Mouse (Mus musculus) embryonic facial prominence, embryonic 12.5 days (tissue): ENCODE results near the gene Aldh1a1. TPM values are rescaled to one million over a fixed set of nuclear protein-coding genes. Genes with fewer than 3 reads are reported as not detected.

Experiments
- ATAC-seq: fragments of 200-750 bp; cut with Nextera tagmentation; 2 replicates; pipeline ENCODE4 v1.8.0; 2017; ENCODE audit not compliant: insufficient number of reproducible peaks, insufficient read depth, low FRiP score, low TSS enrichment
- H3K27ac ChIP-seq: fragments of 300-500 bp; sonication (generic); 2 replicates; pipeline ENCODE4 v1.5.1; 2016; ENCODE audit warnings: mild to moderate bottlenecking
- H3K27me3 ChIP-seq: fragments of 300-500 bp; sonication (generic); 2 replicates; pipeline ENCODE4 v1.6.1; 2016; ENCODE audit warnings: mild to moderate bottlenecking, moderate library complexity
- H3K36me3 ChIP-seq: fragments of 300-500 bp; sonication (generic); 2 replicates; pipeline ENCODE4 v1.6.1; 2016; ENCODE audit warnings: mild to moderate bottlenecking
- H3K4me1 ChIP-seq: fragments of 300-500 bp; sonication (generic); 2 replicates; pipeline ENCODE4 v1.6.1; 2016
- H3K4me2 ChIP-seq: fragments of 300-500 bp; sonication (generic); replicated peaks from 2 replicates; pipeline ENCODE4 v1.6.1; 2016; ENCODE audit warnings: mild to moderate bottlenecking, moderate library complexity
- H3K4me3 ChIP-seq: fragments of 300-500 bp; sonication (generic); 2 replicates; pipeline ENCODE4 v1.5.1; 2016; ENCODE audit warnings: mild to moderate bottlenecking
- H3K9ac ChIP-seq: fragments of 300-500 bp; sonication (generic); 2 replicates; pipeline ENCODE4 v1.6.1; 2016; ENCODE audit warnings: mild to moderate bottlenecking, moderate library complexity
- H3K9me3 ChIP-seq: fragments of 300-500 bp; sonication (generic); 2 replicates; pipeline ENCODE4 v1.6.1; 2016; ENCODE audit warnings: mild to moderate bottlenecking, moderate library complexity
- WGBS: fragments of 180-500 bp; shearing (Covaris S2); methylation state at CpG from one replicate; pipeline ENCODE4 v1.1.7; 2016; 5-methylcytosine and 5-hydroxymethylcytosine counted together
- polyA plus RNA-seq: library from polyadenylated mRNA; unstranded; fragments of >200 nt; fragmentation: Nextera tagmentation; extraction: Ambion mirVana; gene quantifications from 2 replicates; pipeline ENCODE4 v1.2.1, GENCODE M21; 2016

The Aldh1a1 gene
- polyA plus RNA-seq, 1 experiment from 2014 or later: 30.5 TPM

- H3K9me3 ChIP-seq: no peaks in the 10 kb centered on the region
- H3K36me3 ChIP-seq: no peaks in the 10 kb centered on the region
- no peak overlapping the region for H3K4me3 ChIP-seq
- no peak overlapping the region for H3K4me2 ChIP-seq
- H3K27ac ChIP-seq: no peak overlapping the region
- no peak overlapping the region for H3K9ac ChIP-seq
- ATAC-seq: no peak
- H3K27me3 ChIP-seq: no peaks in the 10 kb centered on the region
- no peaks in the 10 kb centered on the region for H3K4me1 ChIP-seq
- 78% methylated on average over 4 of the region's 4 CpGs for WGBS
Observed at GRCm38 (mm10) chr19:20557211-20557610, 64.7 kb downstream of the Aldh1a1 start.

DNA sequence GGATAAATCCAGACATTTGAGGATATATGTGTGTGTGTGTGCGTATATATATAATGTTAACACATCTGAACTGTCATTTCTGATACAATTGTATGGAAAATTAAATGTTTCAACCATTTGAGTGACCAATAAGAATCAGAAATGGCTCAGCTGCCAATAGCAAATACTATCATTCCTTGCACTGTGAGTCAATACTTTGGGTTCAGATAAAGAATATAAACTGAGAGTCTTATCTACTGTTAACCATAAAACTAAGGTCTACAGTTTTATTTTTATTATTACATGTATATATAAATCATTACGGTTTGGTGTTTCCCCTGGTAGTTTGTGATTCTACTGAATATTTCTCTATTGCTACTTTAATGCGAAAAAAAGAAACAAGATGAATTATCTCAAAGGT is 65.6 kb downstream of the Aldh1a1 start:
- Histone ChIP-seq H3K9ac (no peak overlapping the region), H3K9me3 (no peaks in the 10 kb centered on the region), H3K4me1 (no peaks in the 10 kb centered on the region), H3K27ac (no peak overlapping the region), H3K36me3 (no peaks in the 10 kb centered on the region), H3K4me2 (no peak overlapping the region), H3K4me3 (no peak overlapping the region), H3K27me3 (no peaks in the 10 kb centered on the region)
- 91% methylated on average over 3 of the region's 3 CpGs for WGBS
- no peak for ATAC-seq

GRCm38 (mm10) chr19:20558544-20558943 is 66.0 kb downstream of the Aldh1a1 start:
- Histone ChIP-seq H3K9me3 (no peaks in the 10 kb centered on the region), H3K27ac (no peak overlapping the region), H3K4me1 (no peaks in the 10 kb centered on the region), H3K36me3 (no peaks in the 10 kb centered on the region), H3K9ac (no peak overlapping the region), H3K27me3 (no peaks in the 10 kb centered on the region), H3K4me3 (no peak overlapping the region), H3K4me2 (no peak overlapping the region)
- no peak for ATAC-seq

DNA sequence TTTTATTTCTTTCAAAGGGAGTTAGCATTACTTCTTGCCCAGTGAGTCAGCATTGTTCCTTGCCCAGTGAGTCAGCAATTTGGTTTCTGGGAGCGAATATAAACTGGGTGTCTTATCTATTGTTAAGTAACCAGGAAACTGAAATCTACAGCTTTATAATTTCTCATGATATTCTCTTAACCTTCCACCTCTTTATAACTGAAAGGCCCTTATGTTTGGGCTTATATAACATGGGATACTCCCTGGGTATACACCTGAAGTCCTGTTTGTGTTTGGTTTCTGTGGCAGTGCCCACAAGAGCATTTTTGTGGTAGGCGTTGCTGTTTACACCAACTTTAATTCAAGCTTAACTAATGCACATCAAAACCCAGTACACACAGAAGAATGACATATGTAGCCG is 66.4 kb downstream of the Aldh1a1 start:
- Histone ChIP-seq H3K4me1 (no peaks in the 10 kb centered on the region), H3K4me2 (no peak overlapping the region), H3K9ac (no peak overlapping the region), H3K27ac (no peak overlapping the region), H3K9me3 (no peaks in the 10 kb centered on the region), H3K36me3 (no peaks in the 10 kb centered on the region), H3K4me3 (no peak overlapping the region), H3K27me3 (no peaks in the 10 kb centered on the region)
- WGBS: 83% methylated on average over 3 of the region's 3 CpGs
- no peak for ATAC-seq

GRCm38 (mm10) chr19:20559952-20560351 is 67.4 kb downstream of the Aldh1a1 start:
- Histone ChIP-seq H3K4me1 (no peaks in the 10 kb centered on the region), H3K4me2 (no peak overlapping the region), H3K36me3 (no peaks in the 10 kb centered on the region), H3K4me3 (no peak overlapping the region), H3K9me3 (no peaks in the 10 kb centered on the region), H3K9ac (no peak overlapping the region), H3K27ac (no peak overlapping the region), H3K27me3 (no peaks in the 10 kb centered on the region)
- WGBS: 91% methylated on average over 2 of the region's 2 CpGs
- ATAC-seq: no peak

- H3K9ac ChIP-seq: no peak overlapping the region
- no peak overlapping the region for H3K4me3 ChIP-seq
- ATAC-seq: no peak
Observed at GRCm38 (mm10) chr19:20562396-20562795, 69.9 kb downstream of the Aldh1a1 start.

DNA sequence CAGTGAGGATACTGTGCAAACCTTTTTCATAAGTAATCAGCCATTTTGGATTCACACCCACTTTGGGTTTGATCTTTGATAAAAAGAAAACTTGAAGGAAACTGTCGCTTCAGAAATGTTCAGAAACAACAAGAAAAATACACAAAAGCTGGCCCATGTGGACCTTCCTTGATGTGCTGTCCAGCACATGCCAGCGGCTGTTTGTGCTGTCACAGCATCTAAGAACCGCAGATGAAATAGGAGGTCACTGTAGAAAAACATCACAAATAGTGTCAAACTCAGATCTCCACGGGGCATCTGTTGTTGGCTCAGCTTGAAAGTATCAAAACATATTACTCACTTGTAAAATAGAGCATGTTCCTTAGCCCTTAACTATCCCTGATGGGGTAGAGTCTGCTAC is 73.8 kb downstream of the Aldh1a1 start:
- no peak for ATAC-seq
- H3K27ac ChIP-seq: no peak overlapping the region
- no peaks in the 10 kb centered on the region for H3K9me3 ChIP-seq
- H3K4me3 ChIP-seq: no peak overlapping the region
- H3K27me3 ChIP-seq: no peaks in the 10 kb centered on the region
- no peak overlapping the region for H3K9ac ChIP-seq
- no peak overlapping the region for H3K4me2 ChIP-seq
- H3K36me3 ChIP-seq: no peaks in the 10 kb centered on the region
- 79% methylated on average over 4 of the region's 4 CpGs for WGBS
- H3K4me1 ChIP-seq: no peaks in the 10 kb centered on the region

More at GRCm38 (mm10) chr19:20562396-20562795, 69.9 kb downstream of the Aldh1a1 start:
- Histone ChIP-seq H3K4me2 (no peak overlapping the region), H3K27ac (no peak overlapping the region), H3K9me3 (no peaks in the 10 kb centered on the region), H3K27me3 (no peaks in the 10 kb centered on the region), H3K4me1 (no peaks in the 10 kb centered on the region), H3K36me3 (no peaks in the 10 kb centered on the region)

DNA sequence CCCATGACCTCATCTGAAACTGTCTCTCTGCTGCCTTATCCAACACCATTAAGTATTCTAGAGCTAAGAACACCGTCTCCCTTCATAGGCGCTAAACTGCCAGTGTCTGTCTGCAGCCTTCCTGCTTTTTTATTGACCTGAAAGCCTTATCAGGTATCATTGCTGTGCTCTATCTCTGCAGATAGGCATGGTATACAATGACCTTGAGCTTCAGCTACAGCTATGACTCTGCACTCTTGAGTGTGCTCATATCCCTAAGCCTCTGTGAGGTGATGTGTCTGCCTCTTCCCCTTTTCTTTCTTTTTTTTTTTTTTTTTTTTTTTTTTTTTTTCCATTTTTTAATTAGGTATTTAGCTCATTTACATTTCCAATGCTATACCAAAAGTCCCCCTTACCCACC is 74.5 kb downstream of the Aldh1a1 start:
- no peak overlapping the region for H3K4me2 ChIP-seq
- H3K9ac ChIP-seq: no peak overlapping the region
- no peaks in the 10 kb centered on the region for H3K27me3 ChIP-seq
- H3K27ac ChIP-seq: no peak overlapping the region
- WGBS: 95% methylated on average over 2 of the region's 2 CpGs
- no peaks in the 10 kb centered on the region for H3K9me3 ChIP-seq
- H3K4me1 ChIP-seq: no peaks in the 10 kb centered on the region
- no peak for ATAC-seq
- no peaks in the 10 kb centered on the region for H3K36me3 ChIP-seq
- no peak overlapping the region for H3K4me3 ChIP-seq

DNA sequence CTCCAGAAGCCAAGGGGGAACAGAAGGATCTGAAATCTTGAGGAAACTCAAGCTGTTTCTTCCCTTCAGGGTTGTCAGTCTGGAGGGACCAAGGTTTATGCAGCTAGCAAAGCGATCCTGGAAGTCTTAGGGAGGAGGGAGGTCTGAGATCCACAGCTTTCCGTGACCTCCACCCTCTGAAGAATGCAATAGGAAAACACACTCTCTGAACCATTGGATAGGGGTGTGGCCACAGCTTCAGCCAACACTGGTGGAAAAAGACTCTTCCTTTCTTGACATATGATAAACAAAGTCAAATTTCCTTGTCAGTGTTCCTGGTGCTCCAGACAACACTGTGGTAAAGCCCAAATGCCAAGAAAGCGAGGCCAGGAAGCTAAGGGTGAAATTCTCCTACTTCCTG is 84.5 kb downstream of the Aldh1a1 start:
- no peak overlapping the region for H3K27ac ChIP-seq
- ATAC-seq: no peak
- H3K4me1 ChIP-seq: no peaks in the 10 kb centered on the region
- no peaks in the 10 kb centered on the region for H3K27me3 ChIP-seq
- 50% methylated on average over 3 of the region's 3 CpGs for WGBS
- H3K4me2 ChIP-seq: no peak overlapping the region
- no peaks in the 10 kb centered on the region for H3K36me3 ChIP-seq
- no peaks in the 10 kb centered on the region for H3K9me3 ChIP-seq
- no peak overlapping the region for H3K9ac ChIP-seq
- H3K4me3 ChIP-seq: no peak overlapping the region

- no peak overlapping the region for H3K27ac ChIP-seq
- no peak overlapping the region for H3K4me3 ChIP-seq
- H3K27me3 ChIP-seq: no peaks in the 10 kb centered on the region
- no peaks in the 10 kb centered on the region for H3K36me3 ChIP-seq
- no peaks in the 10 kb centered on the region for H3K9me3 ChIP-seq
- WGBS: 82% methylated on average over 5 of the region's 5 CpGs
- no peak overlapping the region for H3K9ac ChIP-seq
- no peak for ATAC-seq
- H3K4me2 ChIP-seq: no peak overlapping the region
- no peaks in the 10 kb centered on the region for H3K4me1 ChIP-seq
Observed at GRCm38 (mm10) chr19:20577429-20577828, 84.9 kb downstream of the Aldh1a1 start.

GRCm38 (mm10) chr19:20599951-20600350 is 107.4 kb downstream of the Aldh1a1 start:
- H3K9me3 ChIP-seq: no peaks in the 10 kb centered on the region
- no peak overlapping the region for H3K4me2 ChIP-seq
- no peak for ATAC-seq
- no peaks in the 10 kb centered on the region for H3K27me3 ChIP-seq
- H3K4me3 ChIP-seq: no peak overlapping the region
- no peak overlapping the region for H3K9ac ChIP-seq
- no peaks in the 10 kb centered on the region for H3K4me1 ChIP-seq
- no peaks in the 10 kb centered on the region for H3K36me3 ChIP-seq
- H3K27ac ChIP-seq: no peak overlapping the region

GRCm38 (mm10) chr19:20601739-20602138 is 109.2 kb downstream of the Aldh1a1 start:
- H3K27me3 ChIP-seq: no peaks in the 10 kb centered on the region
- no peak overlapping the region for H3K4me3 ChIP-seq
- no peaks in the 10 kb centered on the region for H3K36me3 ChIP-seq
- H3K4me2 ChIP-seq: no peak overlapping the region
- no peaks in the 10 kb centered on the region for H3K4me1 ChIP-seq
- H3K27ac ChIP-seq: no peak overlapping the region
- WGBS: 58% methylated on average over 3 of the region's 3 CpGs
- no peak for ATAC-seq
- no peak overlapping the region for H3K9ac ChIP-seq
- no peaks in the 10 kb centered on the region for H3K9me3 ChIP-seq

DNA sequence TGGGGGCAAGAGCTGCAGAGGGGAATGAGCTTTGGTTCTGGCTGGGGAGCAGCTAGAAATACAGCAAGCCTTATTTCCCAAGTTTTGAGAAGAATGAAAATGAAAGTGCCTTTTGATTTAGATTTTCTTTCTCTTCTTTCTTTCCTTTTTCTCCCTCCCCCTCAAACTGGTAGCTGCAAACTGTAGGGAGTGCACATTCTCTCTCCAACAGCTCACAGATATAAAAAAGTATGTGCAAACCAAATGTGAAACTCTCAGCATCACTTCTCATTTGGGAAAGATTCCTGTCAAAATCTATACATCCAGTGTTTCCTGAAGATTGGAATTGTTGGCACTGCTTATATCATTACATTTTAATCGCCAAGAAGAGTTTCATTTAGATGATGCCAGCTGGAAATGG is 110.7 kb downstream of the Aldh1a1 start:
- Histone ChIP-seq H3K4me3 (no peak overlapping the region), H3K27me3 (no peaks in the 10 kb centered on the region), H3K9me3 (no peaks in the 10 kb centered on the region), H3K27ac (no peak overlapping the region), H3K36me3 (no peaks in the 10 kb centered on the region), H3K4me1 (no peaks in the 10 kb centered on the region), H3K4me2 (no peak overlapping the region), H3K9ac (no peak overlapping the region)
- 69% methylated on average over 1 of the region's 1 CpGs for WGBS
- ATAC-seq: no peak
